Mouse (Mus musculus) thymus, adult 2 months (tissue): Measurements from ENCODE around the gene Hoxa7. TPM values are rescaled to one million over a fixed set of nuclear protein-coding genes. Genes with fewer than 3 reads are reported as not detected.

ENCODE experiments used
- DNase-seq: peaks from one replicate; pipeline ENCODE4 v3.0.0; 2021
- H3K27ac ChIP-seq: fragments of 200-500 bp; 2 replicates; pipeline ENCODE4 v1.5.1; 2012; ENCODE audit warnings: low read length, control low read depth; ENCODE audit not compliant: control insufficient read depth, insufficient read depth
- H3K27me3 ChIP-seq: fragments of 200-500 bp; 2 replicates; pipeline ENCODE4 v1.6.1; 2012; ENCODE audit warnings: mild to moderate bottlenecking, low read length, moderate library complexity, mixed read lengths; ENCODE audit not compliant: control insufficient read depth, insufficient read depth
- H3K36me3 ChIP-seq: fragments of 200-500 bp; 2 replicates; pipeline ENCODE4 v1.6.1; 2012; ENCODE audit warnings: mild to moderate bottlenecking, low read length, moderate library complexity; ENCODE audit not compliant: control insufficient read depth, insufficient read depth
- H3K4me1 ChIP-seq: fragments of 200-500 bp; replicated peaks from 2 replicates; pipeline ENCODE4 v1.6.1; 2012; ENCODE audit warnings: low read length; ENCODE audit not compliant: control insufficient read depth, insufficient read depth
- H3K4me3 ChIP-seq: fragments of 200-500 bp; 2 replicates; pipeline ENCODE4 v1.5.1; 2012; ENCODE audit warnings: mild to moderate bottlenecking, low read length, control low read depth, moderate library complexity; ENCODE audit not compliant: control insufficient read depth, insufficient read depth
- CTCF ChIP-seq: fragments of 200-500 bp; IDR thresholded peaks from 2 replicates; pipeline ENCODE4 v1.5.1; 2012; ENCODE audit warnings: mild to moderate bottlenecking, control low read depth, low read length, moderate library complexity, borderline replicate concordance; ENCODE audit not compliant: control insufficient read depth, poor library complexity, insufficient read depth; ENCODE audit errors: extremely low read depth
- POLR2A ChIP-seq: fragments of 200-500 bp; IDR thresholded peaks from 2 replicates; pipeline ENCODE4 v1.6.1; 2012; ENCODE audit warnings: mild to moderate bottlenecking, low read length, control low read depth, moderate library complexity; ENCODE audit not compliant: control insufficient read depth, poor library complexity, insufficient read depth; ENCODE audit errors: extremely low read depth
- WGBS: fragments of 180-500 bp; shearing (Covaris S2); methylation state at CpG from one replicate; pipeline ENCODE4 v1.1.7; 2018; 5-methylcytosine and 5-hydroxymethylcytosine counted together
- polyA plus RNA-seq: library from polyadenylated mRNA; depleted of rRNA; stranded (reverse); fragments of >200 nt; gene quantifications from 2 replicates; pipeline ENCODE4 v1.2.3, GENCODE M21; 2012; rRNA removed

Hoxa7 gene
- 2.5 and 3.4 TPM in 2 replicates for polyA plus RNA-seq

GRCm38 (mm10) chr6:52221337-52221992 is at the start of gene Hoxa7:
TSS of gene Hoxa7 (minus strand) at chr6:52221854.
- peaks cover 35% of the 10 kb centered on the region for H3K27me3 ChIP-seq
- peak within 1 kb of the TSS; percentile 73 for H3K4me3 ChIP-seq
- WGBS, result under 1% methylated on average over 46 of the region's 46 CpGs
- H3K36me3 ChIP-seq, result no peaks in the 10 kb centered on the region
- DNase-seq, result peak; percentile 76
- H3K4me1 ChIP-seq, result peaks cover 11% of the 10 kb centered on the region
- no peak within 1 kb of the TSS for H3K27ac ChIP-seq
- TF ChIP-seq POLR2A, result no peak
- TF ChIP-seq CTCF, result peak; percentile 96

GRCm38 (mm10) chr6:52270494-52271480 is 49.1 kb upstream of the Hoxa7 start:
- WGBS, result 29% methylated on average over 23 of the region's 23 CpGs
- peak; percentile 67 for DNase-seq
- TF ChIP-seq CTCF (peak; percentile 36; the same call in 1 of the 2 replicates), POLR2A (no peak)
- no peak overlapping the region for H3K27ac ChIP-seq
- no peaks in the 10 kb centered on the region for H3K4me1 ChIP-seq
- H3K27me3 ChIP-seq, result peaks cover 45% of the 10 kb centered on the region
- H3K4me3 ChIP-seq, result no peak overlapping the region
- H3K36me3 ChIP-seq, result no peaks in the 10 kb centered on the region

- whole genome bisulfite sequencing, result 26% methylated on average over 3 of the region's 3 CpGs
- Histone ChIP-seq H3K36me3 (no peaks in the 10 kb centered on the region), H3K27ac (no peak overlapping the region), H3K4me3 (no peak overlapping the region), H3K27me3 (peaks cover 41% of the 10 kb centered on the region), H3K4me1 (no peaks in the 10 kb centered on the region)
- no peak for DNase-seq
- no peak for TF ChIP-seq POLR2A
- no peak for TF ChIP-seq CTCF
These were observed 47.1 kb upstream of the Hoxa7 start for GRCm38 (mm10) chr6:52268756-52269155.

- no peak for DNase-seq
- TF ChIP-seq CTCF (no peak), POLR2A (no peak)
- WGBS, result 29% methylated on average over 7 of the region's 7 CpGs
- no peaks in the 10 kb centered on the region for H3K36me3 ChIP-seq
- peaks cover 36% of the 10 kb centered on the region for H3K27me3 ChIP-seq
- no peak overlapping the region for H3K4me3 ChIP-seq
- no peaks in the 10 kb centered on the region for H3K4me1 ChIP-seq
- no peak overlapping the region for H3K27ac ChIP-seq
These were observed 46.7 kb upstream of the Hoxa7 start for GRCm38 (mm10) chr6:52268341-52268740.

GRCm38 (mm10) chr6:52267691-52268090 is 46.0 kb upstream of the Hoxa7 start:
- Histone ChIP-seq H3K27me3 (peaks cover 39% of the 10 kb centered on the region), H3K4me1 (no peaks in the 10 kb centered on the region), H3K4me3 (no peak overlapping the region), H3K36me3 (no peaks in the 10 kb centered on the region), H3K27ac (no peak overlapping the region)
- DNase-seq, result no peak
- WGBS, result 24% methylated on average over 3 of the region's 3 CpGs
- no peak for TF ChIP-seq CTCF
- TF ChIP-seq POLR2A, result no peak

GRCm38 (mm10) chr6:52267221-52267620 is 45.6 kb upstream of the Hoxa7 start:
- Histone ChIP-seq H3K27ac (no peak overlapping the region), H3K36me3 (no peaks in the 10 kb centered on the region), H3K4me3 (no peak overlapping the region), H3K27me3 (peaks cover 40% of the 10 kb centered on the region), H3K4me1 (no peaks in the 10 kb centered on the region)
- DNase-seq, result no peak
- TF ChIP-seq POLR2A, result no peak
- TF ChIP-seq CTCF, result no peak
- 29% methylated on average over 5 of the region's 5 CpGs for WGBS
